Mouse (Mus musculus): ENCODE data around the gene Rhd.
"Not testable (repeated sequence)": the region's sequence is repeated elsewhere in the genome, so short reads cannot be mapped to it uniquely, and the experiment has no call there.

The Rhd gene

GRCm38 (mm10) chr4:134858494-134858893 lies 5.8 kb upstream of the Rhd start:
- DNase-seq = no peak

- peak; percentile 26 to 43 for DNase-seq
These were observed 2.5 kb upstream of the Rhd start for GRCm38 (mm10) chr4:134861884-134862283.

- no peak for DNase-seq
These were observed 1.3 kb upstream of the Rhd start for GRCm38 (mm10) chr4:134862996-134863395.

- no peak for DNase-seq
These were observed 1.0 kb downstream of the Rhd start for GRCm38 (mm10) chr4:134865340-134865739.

GRCm38 (mm10) chr4:134865789-134866188 lies 1.5 kb downstream of the Rhd start:
- DNase-seq = no peak

GRCm38 (mm10) chr4:134867213-134867612 lies 2.9 kb downstream of the Rhd start:
- DNase-seq = no peak

GRCm38 (mm10) chr4:134867661-134868060 lies 3.3 kb downstream of the Rhd start:
- no peak for DNase-seq

GRCm38 (mm10) chr4:134868065-134868464 lies 3.7 kb downstream of the Rhd start:
- no peak for DNase-seq

- DNase-seq = no peak
These were observed 4.2 kb downstream of the Rhd start for GRCm38 (mm10) chr4:134868490-134868889.

GRCm38 (mm10) chr4:134869068-134869730 lies 4.9 kb downstream of the Rhd start:
- no peak for DNase-seq

GRCm38 (mm10) chr4:134869815-134870375 lies 5.6 kb downstream of the Rhd start:
- DNase-seq = no peak

- no peak for DNase-seq
These were observed 7.1 kb downstream of the Rhd start for GRCm38 (mm10) chr4:134871477-134871876.

GRCm38 (mm10) chr4:134871950-134872349 lies 7.6 kb downstream of the Rhd start:
- no peak for DNase-seq

GRCm38 (mm10) chr4:134876171-134876570 lies 11.8 kb downstream of the Rhd start:
- DNase-seq = no peak

- DNase-seq = peak; percentile 77 to 91
These were observed 15.2 kb downstream of the Rhd start for GRCm38 (mm10) chr4:134879410-134879981.

GRCm38 (mm10) chr4:134880041-134880440 lies 15.7 kb downstream of the Rhd start:
- DNase-seq = peak in 1 of 2 experiments; percentile 62

- DNase-seq = peak; percentile 29 to 66
These were observed 18.9 kb downstream of the Rhd start for GRCm38 (mm10) chr4:134883266-134883665.

- DNase-seq = no peak
These were observed 19.5 kb downstream of the Rhd start for GRCm38 (mm10) chr4:134883808-134884207.

GRCm38 (mm10) chr4:134884364-134884763 lies 20.0 kb downstream of the Rhd start:
- no peak for DNase-seq

GRCm38 (mm10) chr4:134892096-134892495 lies 27.8 kb downstream of the Rhd start:
- peak; percentile 62 to 81 for DNase-seq

GRCm38 (mm10) chr4:134897256-134897655 lies 32.9 kb downstream of the Rhd start:
- peak in 1 of 2 experiments; percentile 55 for DNase-seq

GRCm38 (mm10) chr4:134901126-134901525 lies 36.8 kb downstream of the Rhd start:
- no peak for DNase-seq

- no peak for DNase-seq
These were observed 38.7 kb downstream of the Rhd start for GRCm38 (mm10) chr4:134903046-134903445.

GRCm38 (mm10) chr4:134911406-134911805 lies 47.1 kb downstream of the Rhd start:
- DNase-seq = not testable (repeated sequence)

Data from kidney, postnatal 36 days (tissue).